Mouse (Mus musculus) lung, postnatal 0 days (tissue): ENCODE measurements around the gene Zfp462. TPM values are rescaled to one million over a fixed set of nuclear protein-coding genes. Genes with fewer than 3 reads are reported as not detected.

ENCODE experiments used
- ATAC-seq: fragments of 200-750 bp; cut with Nextera tagmentation; 2 replicates; pipeline ENCODE4 v1.8.0; 2017; ENCODE audit warnings: moderate library complexity
- DNase-seq: peaks from one replicate; pipeline ENCODE4 v3.0.0-alpha.2; 2016; ENCODE audit warnings: low spot score
- H3K27ac ChIP-seq: fragments of 300-500 bp; sonication (generic); 2 replicates; pipeline ENCODE4 v1.5.1; 2014; ENCODE audit warnings: antibody characterized with exemption, mild to moderate bottlenecking, low read length, mixed read lengths
- H3K27me3 ChIP-seq: fragments of 300-500 bp; sonication (generic); replicated peaks from 2 replicates; pipeline ENCODE4 v1.6.1; 2014; ENCODE audit warnings: low read length, mixed read lengths; ENCODE audit not compliant: insufficient read depth
- H3K36me3 ChIP-seq: fragments of 300-500 bp; sonication (generic); 2 replicates; pipeline ENCODE4 v1.6.1; 2014; ENCODE audit warnings: low read length, mixed read lengths; ENCODE audit not compliant: insufficient read depth
- H3K4me1 ChIP-seq: fragments of 300-500 bp; sonication (generic); 2 replicates; pipeline ENCODE4 v1.6.1; 2014; ENCODE audit warnings: antibody characterized with exemption, low read depth, low read length, mixed read lengths; ENCODE audit not compliant: insufficient read depth
- H3K4me2 ChIP-seq: fragments of 300-500 bp; sonication (generic); replicated peaks from 2 replicates; pipeline ENCODE4 v1.6.1; 2014; ENCODE audit warnings: low read depth, mild to moderate bottlenecking, low read length, moderate library complexity, mixed read lengths
- H3K4me3 ChIP-seq: fragments of 300-500 bp; sonication (generic); 2 replicates; pipeline ENCODE4 v1.5.1; 2014; ENCODE audit warnings: low read depth, low read length
- H3K9ac ChIP-seq: fragments of 300-500 bp; sonication (generic); replicated peaks from 2 replicates; pipeline ENCODE4 v1.6.1; 2014; ENCODE audit warnings: low read depth, mild to moderate bottlenecking
- H3K9me3 ChIP-seq: fragments of 300-500 bp; sonication (generic); 2 replicates; pipeline ENCODE4 v1.6.1; 2016; ENCODE audit warnings: low read length, mixed read lengths
- CTCF ChIP-seq: IDR thresholded peaks from 2 replicates; pipeline ENCODE4 v1.5.1; 2016; ENCODE audit warnings: antibody characterized with exemption, mild to moderate bottlenecking
- EP300 ChIP-seq: IDR thresholded peaks from 2 replicates; pipeline ENCODE4 v1.6.1; 2016; ENCODE audit warnings: antibody characterized with exemption, mild to moderate bottlenecking, control low read depth
- WGBS: fragments of 180-500 bp; shearing (Covaris S2); extraction: QIAGEN DNeasy Blood & Tissue Kit; methylation state at CpG from one replicate; pipeline ENCODE4 v1.1.7; 2014; 5-methylcytosine and 5-hydroxymethylcytosine counted together
- polyA plus RNA-seq: library from polyadenylated mRNA; unstranded; fragments of >200 nt; fragmentation: Nextera tagmentation; extraction: Ambion mirVana; gene quantifications from 2 replicates; pipeline ENCODE4 v1.2.1, GENCODE M21; 2015

Gene Zfp462
- polyA plus RNA-seq, 1 experiment from 2014 or later: 1.5 TPM

- Histone ChIP-seq H3K27me3 (no peaks in the 10 kb centered on the region), H3K4me3 (no peak overlapping the region), H3K4me2 (peak overlapping the region; percentile 49; the same call in 1 of the 2 replicates), H3K9ac (no peak overlapping the region), H3K4me1 (peaks cover 18% of the 10 kb centered on the region; the same call in 1 of the 2 replicates), H3K27ac (peak overlapping the region; percentile 78; the same call in 1 of the 2 replicates), H3K36me3 (peaks cover 15% of the 10 kb centered on the region; the same call in 1 of the 2 replicates), H3K9me3 (no peaks in the 10 kb centered on the region)
- 54% methylated on average over 1 of the region's 1 CpGs for WGBS
- DNase-seq (peak; percentile 24), ATAC-seq (no peak)
- TF ChIP-seq CTCF (no peak), EP300 (no peak)
These were observed 61.2 kb downstream of the Zfp462 start for GRCm38 (mm10) chr4:55006024-55006423.

GRCm38 (mm10) chr4:55008616-55009015 is 63.8 kb downstream of the Zfp462 start:
- WGBS: 96% methylated on average over 14 of the region's 14 CpGs
- no peaks in the 10 kb centered on the region for H3K27me3 ChIP-seq
- peaks cover 13% of the 10 kb centered on the region; the same call in 1 of the 2 replicates for H3K4me1 ChIP-seq
- H3K9ac ChIP-seq: no peak overlapping the region
- ATAC-seq (no peak), DNase-seq (no peak)
- no peak overlapping the region for H3K27ac ChIP-seq
- peaks cover 15% of the 10 kb centered on the region; the same call in 1 of the 2 replicates for H3K36me3 ChIP-seq
- no peaks in the 10 kb centered on the region for H3K9me3 ChIP-seq
- TF ChIP-seq EP300: no peak
- no peak for TF ChIP-seq CTCF
- H3K4me3 ChIP-seq: no peak overlapping the region
- no peak overlapping the region for H3K4me2 ChIP-seq

- TF ChIP-seq CTCF (peak; percentile 31), EP300 (no peak)
- no peaks in the 10 kb centered on the region for H3K9me3 ChIP-seq
- H3K4me3 ChIP-seq: no peak overlapping the region
- H3K4me1 ChIP-seq: peaks cover under 1% of the 10 kb centered on the region; the same call in 1 of the 2 replicates
- no peaks in the 10 kb centered on the region for H3K27me3 ChIP-seq
- H3K36me3 ChIP-seq: peaks cover 15% of the 10 kb centered on the region; the same call in 1 of the 2 replicates
- H3K9ac ChIP-seq: no peak overlapping the region
- no peak overlapping the region for H3K27ac ChIP-seq
- ATAC-seq (no peak), DNase-seq (no peak)
- 88% methylated on average over 12 of the region's 12 CpGs for WGBS
- no peak overlapping the region for H3K4me2 ChIP-seq
These were observed 66.5 kb downstream of the Zfp462 start for GRCm38 (mm10) chr4:55011391-55011790.

GRCm38 (mm10) chr4:55013563-55014248 is 68.9 kb downstream of the Zfp462 start:
- H3K4me3 ChIP-seq: no peak overlapping the region
- H3K4me2 ChIP-seq: 0 out of 2 replicates have a peak overlapping the region, but pooled peaks have one; percentile 28
- DNase-seq: peak; percentile 83
- ATAC-seq: peak; percentile 82
- no peaks in the 10 kb centered on the region for H3K4me1 ChIP-seq
- TF ChIP-seq CTCF: no peak
- TF ChIP-seq EP300: no peak
- H3K9ac ChIP-seq: no peak overlapping the region
- H3K27me3 ChIP-seq: no peaks in the 10 kb centered on the region
- no peak overlapping the region; the same call in 1 of the 2 replicates for H3K27ac ChIP-seq
- 37% methylated on average over 16 of the region's 16 CpGs for WGBS
- H3K36me3 ChIP-seq: peaks cover 15% of the 10 kb centered on the region; the same call in 1 of the 2 replicates
- H3K9me3 ChIP-seq: no peaks in the 10 kb centered on the region

DNA sequence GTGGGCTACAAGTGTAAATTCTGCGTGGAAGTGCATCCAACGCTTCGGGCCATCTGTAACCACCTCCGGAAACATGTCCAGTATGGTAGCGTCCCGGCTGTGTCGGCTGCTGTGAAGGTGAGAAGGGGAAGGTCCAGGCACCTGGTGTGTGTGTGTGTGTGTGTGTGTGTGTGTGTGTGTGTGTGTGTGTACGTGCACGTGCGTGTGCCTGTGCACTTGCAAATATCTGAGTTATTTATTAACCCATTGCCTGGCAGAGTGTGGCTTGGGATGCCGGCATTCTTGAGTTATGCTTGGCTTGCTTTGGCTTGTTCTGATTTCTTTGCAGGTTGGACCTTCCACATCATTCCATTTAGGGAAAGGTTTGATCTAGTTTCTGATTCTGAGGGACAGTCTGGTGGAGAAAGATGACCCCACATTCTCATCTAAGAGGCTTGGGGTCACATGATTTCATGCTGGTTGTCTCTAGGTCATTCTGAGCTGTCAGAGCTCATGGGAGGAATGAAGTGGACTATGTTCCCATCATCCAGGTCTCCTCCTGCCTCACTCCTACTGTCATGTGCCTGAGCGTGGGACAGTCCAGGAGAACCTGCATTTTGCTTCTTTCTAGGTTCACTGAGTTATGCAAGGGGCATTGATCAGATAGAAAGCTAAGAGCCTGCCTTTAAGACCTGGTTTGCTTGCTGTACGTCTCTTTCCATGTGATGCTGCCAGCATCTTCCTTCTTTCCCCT is 70.0 kb downstream of the Zfp462 start:
- H3K4me2 ChIP-seq: no peak overlapping the region
- H3K9me3 ChIP-seq: no peaks in the 10 kb centered on the region
- no peak overlapping the region for H3K9ac ChIP-seq
- TF ChIP-seq EP300 (no peak), CTCF (no peak)
- peaks cover 11% of the 10 kb centered on the region; the same call in 1 of the 2 replicates for H3K36me3 ChIP-seq
- no peak overlapping the region for H3K27ac ChIP-seq
- WGBS: 82% methylated on average over 13 of the region's 13 CpGs
- no peaks in the 10 kb centered on the region for H3K27me3 ChIP-seq
- no peak overlapping the region for H3K4me3 ChIP-seq
- DNase-seq: no peak
- no peak for ATAC-seq
- H3K4me1 ChIP-seq: no peaks in the 10 kb centered on the region

DNA sequence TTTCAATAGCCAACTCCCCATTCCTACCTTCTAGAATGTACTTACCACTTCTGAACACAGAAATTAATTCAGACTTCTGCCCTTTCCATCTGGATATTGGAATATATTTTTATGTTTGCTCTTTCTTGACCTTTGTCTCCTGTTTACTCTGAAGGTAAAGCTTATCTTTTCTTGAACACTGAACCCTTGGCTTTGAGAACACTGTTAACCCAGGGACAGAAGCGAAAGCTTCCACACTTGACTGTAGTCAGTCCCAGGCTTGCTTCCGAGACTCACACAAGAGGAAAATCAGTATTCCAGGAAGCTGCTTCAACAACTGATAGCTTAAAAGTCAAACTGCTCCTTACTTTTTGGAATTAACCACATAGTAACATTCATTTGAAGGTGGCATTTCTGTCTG is 70.7 kb downstream of the Zfp462 start:
- TF ChIP-seq EP300: no peak
- DNase-seq (no peak), ATAC-seq (no peak)
- Histone ChIP-seq H3K9me3 (no peaks in the 10 kb centered on the region), H3K4me1 (no peaks in the 10 kb centered on the region), H3K27me3 (no peaks in the 10 kb centered on the region), H3K36me3 (0 out of 2 replicates have a peak, but pooled peaks cover 5% of the 10 kb centered on the region), H3K9ac (no peak overlapping the region), H3K4me3 (no peak overlapping the region), H3K4me2 (no peak overlapping the region), H3K27ac (no peak overlapping the region)
- WGBS: 72% methylated on average over 2 of the region's 2 CpGs
